Mouse (Mus musculus): Measurements from ENCODE around the gene Retreg3. TPM values are rescaled to one million over a fixed set of nuclear protein-coding genes. Genes with fewer than 3 reads are reported as not detected.

Retreg3 gene
- polyA plus RNA-seq, 1 experiment from 2014 or later: 28.0 TPM

DNA sequence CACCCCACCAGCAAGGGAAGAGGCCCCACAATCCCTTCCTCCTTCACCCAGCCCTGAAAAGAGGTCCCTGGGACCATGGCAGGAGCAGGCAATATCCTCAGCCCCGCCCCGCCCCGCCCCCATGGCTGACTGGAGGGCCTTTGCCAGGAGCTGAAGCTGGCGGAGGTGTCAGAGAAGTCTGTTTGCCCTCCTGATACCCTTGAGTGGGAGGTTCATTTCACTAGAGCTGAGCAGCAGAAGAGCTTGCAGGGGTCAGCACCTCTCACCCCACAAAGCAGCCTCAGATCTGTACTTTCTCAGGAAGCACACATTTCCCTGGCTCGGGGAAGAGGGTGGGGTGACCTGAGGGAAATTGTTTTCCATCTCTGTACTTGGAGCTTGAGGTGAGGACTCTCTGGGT, 61.0 kb downstream of the Retreg3 start:
- ATAC-seq (ENCODE audit: insufficient number of reproducible peaks, low FRiP score, low TSS enrichment, low read depth): no peak
- Histone ChIP-seq H3K9me3 (no peaks in the 10 kb centered on the region), H3K9ac (no peak overlapping the region), H3K4me2 (no peak overlapping the region), H3K4me3 (no peak overlapping the region), H3K27ac (peak overlapping the region; percentile 13; the same call in 1 of the 2 replicates), H3K4me1 (peaks cover 55% of the 10 kb centered on the region), H3K36me3 (peaks cover 34% of the 10 kb centered on the region; the same call in 1 of the 2 replicates), H3K27me3 (no peaks in the 10 kb centered on the region)
- 61% methylated on average over 5 of the region's 5 CpGs for WGBS

GRCm38 (mm10) chr11:101057860-101058259, 61.8 kb downstream of the Retreg3 start:
- H3K36me3 ChIP-seq: peaks cover 39% of the 10 kb centered on the region; the same call in 1 of the 2 replicates
- no peaks in the 10 kb centered on the region for H3K27me3 ChIP-seq
- no peak overlapping the region for H3K27ac ChIP-seq
- no peaks in the 10 kb centered on the region for H3K9me3 ChIP-seq
- no peak overlapping the region for H3K4me2 ChIP-seq
- no peak overlapping the region for H3K9ac ChIP-seq
- WGBS: 36% methylated on average over 5 of the region's 5 CpGs
- no peak overlapping the region for H3K4me3 ChIP-seq
- no peak for ATAC-seq (ENCODE audit: insufficient number of reproducible peaks, low FRiP score, low TSS enrichment, low read depth)
- peaks cover 46% of the 10 kb centered on the region for H3K4me1 ChIP-seq

GRCm38 (mm10) chr11:101056885-101057284, 62.8 kb downstream of the Retreg3 start:
- H3K9me3 ChIP-seq: no peaks in the 10 kb centered on the region
- no peak overlapping the region for H3K4me2 ChIP-seq
- H3K27ac ChIP-seq: peak overlapping the region; percentile 47
- H3K4me3 ChIP-seq: no peak overlapping the region
- WGBS: 39% methylated on average over 8 of the region's 8 CpGs
- ATAC-seq (ENCODE audit: insufficient number of reproducible peaks, low FRiP score, low TSS enrichment, low read depth): no peak
- peaks cover 38% of the 10 kb centered on the region; the same call in 1 of the 2 replicates for H3K36me3 ChIP-seq
- H3K27me3 ChIP-seq: no peaks in the 10 kb centered on the region
- peaks cover 36% of the 10 kb centered on the region for H3K4me1 ChIP-seq
- no peak overlapping the region for H3K9ac ChIP-seq

DNA sequence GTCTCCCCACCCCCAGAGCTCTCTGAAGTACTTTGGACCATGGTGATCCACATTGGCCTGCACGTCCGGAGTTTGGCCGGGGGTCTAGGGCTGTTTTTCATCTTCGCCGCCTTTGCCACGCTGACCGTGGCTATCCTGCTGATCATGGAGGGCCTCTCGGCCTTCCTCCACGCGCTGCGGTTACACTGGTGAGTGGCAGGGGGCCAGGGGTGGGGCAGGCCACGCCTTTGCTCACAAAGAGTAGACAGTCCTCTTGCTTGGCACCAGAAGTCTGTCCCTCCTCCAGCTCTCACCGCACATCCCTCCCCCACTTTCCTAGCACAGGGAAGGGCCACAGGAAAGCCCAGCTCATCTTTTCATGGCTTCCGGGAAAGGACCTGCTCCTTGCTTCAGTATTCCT, 64.3 kb downstream of the Retreg3 start:
- no peak for ATAC-seq (ENCODE audit: insufficient number of reproducible peaks, low FRiP score, low TSS enrichment, low read depth)
- H3K4me2 ChIP-seq: no peak overlapping the region
- WGBS: 83% methylated on average over 14 of the region's 14 CpGs
- H3K9ac ChIP-seq: no peak overlapping the region
- no peak overlapping the region for H3K27ac ChIP-seq
- H3K36me3 ChIP-seq: peaks cover 52% of the 10 kb centered on the region; the same call in 1 of the 2 replicates
- H3K4me1 ChIP-seq: peaks cover 26% of the 10 kb centered on the region
- no peak overlapping the region for H3K4me3 ChIP-seq
- no peaks in the 10 kb centered on the region for H3K27me3 ChIP-seq
- no peaks in the 10 kb centered on the region for H3K9me3 ChIP-seq

GRCm38 (mm10) chr11:101053974-101054373, 65.7 kb downstream of the Retreg3 start:
- no peaks in the 10 kb centered on the region for H3K27me3 ChIP-seq
- no peaks in the 10 kb centered on the region for H3K9me3 ChIP-seq
- WGBS: 97% methylated on average over 1 of the region's 1 CpGs
- no peak overlapping the region for H3K4me3 ChIP-seq
- no peak overlapping the region for H3K27ac ChIP-seq
- H3K4me2 ChIP-seq: no peak overlapping the region
- peaks cover 65% of the 10 kb centered on the region for H3K36me3 ChIP-seq
- H3K4me1 ChIP-seq: peaks cover 14% of the 10 kb centered on the region
- no peak for ATAC-seq (ENCODE audit: insufficient number of reproducible peaks, low FRiP score, low TSS enrichment, low read depth)
- no peak overlapping the region for H3K9ac ChIP-seq

DNA sequence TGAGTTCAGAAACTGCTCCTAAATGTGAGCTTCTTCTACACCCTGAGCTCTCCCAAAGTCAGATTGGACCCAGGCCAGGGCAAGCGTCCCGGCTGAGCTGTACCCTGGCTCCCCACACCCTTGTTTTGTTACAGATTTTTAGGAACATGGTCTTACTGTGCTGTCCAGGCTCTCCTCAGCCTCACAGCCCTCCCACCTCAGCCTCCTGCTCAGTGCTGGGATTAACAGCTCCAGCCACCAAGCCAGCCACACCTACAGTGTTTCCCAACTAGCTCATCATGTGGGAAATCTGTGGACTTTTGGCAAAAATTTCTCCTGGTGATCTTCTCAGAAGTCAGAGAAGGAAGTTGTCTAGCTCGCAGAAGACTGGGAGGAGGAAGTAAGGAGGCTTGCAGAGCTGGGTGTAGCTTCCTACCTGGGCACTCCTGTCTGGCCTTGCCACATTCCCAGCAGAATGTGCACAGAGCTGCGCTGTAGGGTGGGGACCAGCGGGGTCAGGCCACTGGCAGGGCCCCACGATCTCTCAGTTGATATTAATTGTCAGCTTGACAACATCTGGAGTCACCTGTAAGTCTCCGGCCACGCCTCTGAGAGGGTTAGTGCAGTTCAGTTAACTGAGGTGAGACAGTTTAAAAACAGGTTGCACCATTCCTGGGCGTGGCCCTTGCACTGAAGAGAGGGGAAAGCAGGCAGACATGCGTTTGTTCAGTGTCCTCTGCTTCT, 66.8 kb downstream of the Retreg3 start:
- WGBS: 78% methylated on average over 10 of the region's 10 CpGs
- no peak overlapping the region for H3K4me3 ChIP-seq
- peaks cover 72% of the 10 kb centered on the region for H3K36me3 ChIP-seq
- peaks cover 5% of the 10 kb centered on the region; the same call in 1 of the 2 replicates for H3K4me1 ChIP-seq
- H3K27me3 ChIP-seq: no peaks in the 10 kb centered on the region
- peak; percentile 53; the same call in 1 of the 2 replicates for ATAC-seq (ENCODE audit: insufficient number of reproducible peaks, low FRiP score, low TSS enrichment, low read depth)
- peak overlapping the region; percentile 43 for H3K27ac ChIP-seq
- H3K4me2 ChIP-seq: no peak overlapping the region
- no peaks in the 10 kb centered on the region for H3K9me3 ChIP-seq
- no peak overlapping the region for H3K9ac ChIP-seq

GRCm38 (mm10) chr11:101051617-101052016, 68.1 kb downstream of the Retreg3 start:
- peaks cover 71% of the 10 kb centered on the region for H3K36me3 ChIP-seq
- no peak overlapping the region for H3K4me3 ChIP-seq
- no peaks in the 10 kb centered on the region for H3K9me3 ChIP-seq
- no peak for ATAC-seq (ENCODE audit: insufficient number of reproducible peaks, low FRiP score, low TSS enrichment, low read depth)
- no peak overlapping the region for H3K9ac ChIP-seq
- H3K27me3 ChIP-seq: no peaks in the 10 kb centered on the region
- H3K27ac ChIP-seq: no peak overlapping the region
- peaks cover 2% of the 10 kb centered on the region; the same call in 1 of the 2 replicates for H3K4me1 ChIP-seq
- WGBS: 76% methylated on average over 8 of the region's 8 CpGs
- H3K4me2 ChIP-seq: no peak overlapping the region

- H3K36me3 ChIP-seq: peaks cover 76% of the 10 kb centered on the region
- H3K4me2 ChIP-seq: no peak overlapping the region
- H3K4me3 ChIP-seq: no peak overlapping the region
- ATAC-seq (ENCODE audit: insufficient number of reproducible peaks, low FRiP score, low TSS enrichment, low read depth): no peak
- H3K9me3 ChIP-seq: no peaks in the 10 kb centered on the region
- no peaks in the 10 kb centered on the region for H3K4me1 ChIP-seq
- no peaks in the 10 kb centered on the region for H3K27me3 ChIP-seq
- no peak overlapping the region for H3K9ac ChIP-seq
- 85% methylated on average over 6 of the region's 6 CpGs for WGBS
- no peak overlapping the region for H3K27ac ChIP-seq
Measured at GRCm38 (mm10) chr11:101051051-101051493, 68.6 kb downstream of the Retreg3 start.

DNA sequence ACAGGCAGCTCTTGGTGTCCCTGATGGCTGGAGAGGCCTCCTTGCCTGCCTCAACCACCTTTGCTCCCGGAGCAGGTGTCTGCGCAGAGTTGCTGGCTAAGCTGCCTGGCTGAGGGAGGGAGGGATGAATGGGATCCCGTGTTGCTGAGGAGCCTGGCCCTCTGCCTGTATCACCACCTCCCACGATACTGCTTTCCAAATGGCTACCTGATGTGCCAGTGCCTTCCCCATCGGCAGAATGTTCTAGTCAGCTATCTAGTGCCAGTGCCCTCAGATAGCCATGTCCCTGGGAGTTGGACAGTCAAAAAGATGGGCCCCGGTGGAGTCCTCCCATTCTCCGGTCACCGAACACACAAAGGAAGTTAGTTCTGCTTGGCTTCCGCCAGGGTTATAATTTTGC, 69.3 kb downstream of the Retreg3 start:
- Histone ChIP-seq H3K36me3 (peaks cover 80% of the 10 kb centered on the region), H3K9ac (no peak overlapping the region), H3K27ac (no peak overlapping the region), H3K4me2 (no peak overlapping the region), H3K9me3 (no peaks in the 10 kb centered on the region), H3K4me1 (no peaks in the 10 kb centered on the region), H3K4me3 (no peak overlapping the region), H3K27me3 (no peaks in the 10 kb centered on the region)
- 92% methylated on average over 9 of the region's 9 CpGs for WGBS
- no peak for ATAC-seq (ENCODE audit: insufficient number of reproducible peaks, low FRiP score, low TSS enrichment, low read depth)

DNA sequence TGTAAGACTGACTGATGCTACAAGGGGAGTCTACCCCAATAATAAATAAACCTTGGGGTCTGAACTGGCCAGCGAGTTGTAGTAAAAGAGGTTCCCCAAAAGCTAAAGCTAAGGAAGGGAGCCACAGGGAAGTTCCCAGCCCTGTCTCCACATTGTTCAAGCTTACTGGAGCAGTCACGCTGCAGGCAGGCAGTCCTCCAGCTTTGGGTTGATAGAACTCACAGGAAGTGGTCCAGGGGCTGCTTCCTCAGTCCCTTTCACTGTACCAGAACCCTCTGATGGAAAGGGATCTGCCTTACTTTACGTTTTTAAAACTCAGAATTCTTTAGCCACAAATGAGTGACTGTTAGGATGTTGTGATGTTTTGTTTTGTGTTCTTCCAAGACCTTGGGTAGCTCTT, 72.2 kb downstream of the Retreg3 start:
- H3K4me2 ChIP-seq: no peak overlapping the region
- no peak for ATAC-seq (ENCODE audit: insufficient number of reproducible peaks, low FRiP score, low TSS enrichment, low read depth)
- no peaks in the 10 kb centered on the region for H3K4me1 ChIP-seq
- H3K36me3 ChIP-seq: peaks cover 88% of the 10 kb centered on the region
- no peak overlapping the region for H3K9ac ChIP-seq
- whole genome bisulfite sequencing: 85% methylated on average over 3 of the region's 3 CpGs
- no peak overlapping the region for H3K27ac ChIP-seq
- no peaks in the 10 kb centered on the region for H3K9me3 ChIP-seq
- H3K27me3 ChIP-seq: no peaks in the 10 kb centered on the region
- H3K4me3 ChIP-seq: no peak overlapping the region

DNA sequence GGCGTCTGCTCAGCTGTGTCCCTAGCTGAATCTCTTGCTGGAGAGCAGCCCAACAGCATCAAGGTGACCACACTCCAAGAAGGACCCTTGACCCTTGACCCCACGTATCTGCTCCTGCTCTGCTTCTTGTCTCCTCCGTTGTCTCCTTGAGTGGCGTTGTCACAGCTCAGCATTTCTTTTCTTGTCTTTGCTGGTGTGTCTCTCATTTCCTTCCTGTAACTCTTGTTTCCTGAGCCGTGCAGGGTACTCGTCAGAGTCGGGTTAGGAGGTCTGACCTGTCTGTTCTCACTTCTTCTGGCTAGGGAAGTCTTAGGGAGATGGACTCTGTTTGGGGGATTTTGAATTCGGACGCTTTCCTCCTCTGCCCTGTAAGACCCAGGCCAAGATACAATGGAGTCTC, 73.3 kb downstream of the Retreg3 start:
- WGBS: 72% methylated on average over 9 of the region's 9 CpGs

More for the DNA sequence above, 73.3 kb downstream of the Retreg3 start:
- Histone ChIP-seq H3K9me3 (no peaks in the 10 kb centered on the region), H3K4me3 (no peak overlapping the region), H3K4me1 (no peaks in the 10 kb centered on the region), H3K36me3 (peaks cover 86% of the 10 kb centered on the region), H3K4me2 (no peak overlapping the region), H3K27me3 (no peaks in the 10 kb centered on the region), H3K9ac (no peak overlapping the region), H3K27ac (no peak overlapping the region)
- ATAC-seq (ENCODE audit: insufficient number of reproducible peaks, low FRiP score, low TSS enrichment, low read depth): no peak

All from limb, embryonic 15.5 days (tissue).